Mouse (Mus musculus) spleen, adult 18-20 months (tissue): Measurements from ENCODE around the gene AI661453.

Experiments used
- DNase-seq, 2 experiments: peaks; one replicate each; pipeline ENCODE4 v3.0.0; 2022; ENCODE audit warnings: mixed read lengths in 2 of 2

The AI661453 gene

DNA sequence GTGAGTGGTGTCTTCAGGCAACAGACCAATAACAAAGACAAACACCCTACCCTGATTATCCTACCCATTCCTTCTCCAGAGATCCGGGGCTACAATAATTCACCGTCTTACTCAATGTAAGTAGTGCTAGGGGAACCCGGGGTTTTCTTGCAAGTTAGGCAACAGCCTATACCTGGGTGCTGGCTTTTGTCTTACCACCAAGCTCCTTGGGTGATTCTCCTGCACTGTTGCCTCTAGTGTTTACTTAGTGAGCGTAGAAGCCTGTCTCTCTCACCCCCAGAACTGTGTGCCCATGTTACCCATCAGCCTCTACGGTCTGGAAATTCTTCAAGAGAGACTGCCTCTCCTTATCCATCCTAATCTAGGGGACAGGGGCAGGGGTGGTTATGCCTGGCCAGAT lies 67.8 kb downstream of the AI661453 start:
- no peak for DNase-seq

- DNase-seq: peak; percentile 85 to 88
Observed at GRCm38 (mm10) chr17:47504941-47505346, 68.5 kb downstream of the AI661453 start, which contains the start of gene Ccnd3. Gene Ccnd3 (plus strand): TSS chr17:47505051.

- DNase-seq: peak in 1 of 2 experiments; percentile 10
Observed at GRCm38 (mm10) chr17:47505566-47505965, 69.2 kb downstream of the AI661453 start.

- no peak for DNase-seq
Observed at GRCm38 (mm10) chr17:47506042-47506441, 69.6 kb downstream of the AI661453 start.

DNA sequence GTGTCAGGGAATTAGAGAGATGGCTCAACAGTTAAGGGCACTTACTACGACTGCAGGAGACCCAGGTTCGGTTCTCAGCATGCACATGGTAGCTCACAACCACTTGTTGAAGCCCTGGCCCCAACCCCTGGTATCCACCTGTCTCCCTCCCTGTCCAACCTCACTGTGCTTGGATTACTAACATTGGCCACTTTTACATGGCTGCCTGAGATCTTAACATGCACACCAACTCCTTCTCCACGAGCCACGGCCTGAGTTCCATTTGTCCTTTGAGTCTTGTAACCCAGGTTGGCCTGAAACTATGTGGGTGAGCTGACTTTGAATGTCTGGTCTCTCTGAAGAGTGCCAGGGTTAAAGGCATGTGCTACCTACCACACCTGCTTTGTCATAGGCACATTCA lies 70.3 kb downstream of the AI661453 start:
- DNase-seq: no peak

- no peak for DNase-seq
Observed at GRCm38 (mm10) chr17:47507523-47507922, 71.1 kb downstream of the AI661453 start.

- peak; percentile 95 to 98 for DNase-seq
Observed at GRCm38 (mm10) chr17:47508012-47508608, 71.7 kb downstream of the AI661453 start.

DNA sequence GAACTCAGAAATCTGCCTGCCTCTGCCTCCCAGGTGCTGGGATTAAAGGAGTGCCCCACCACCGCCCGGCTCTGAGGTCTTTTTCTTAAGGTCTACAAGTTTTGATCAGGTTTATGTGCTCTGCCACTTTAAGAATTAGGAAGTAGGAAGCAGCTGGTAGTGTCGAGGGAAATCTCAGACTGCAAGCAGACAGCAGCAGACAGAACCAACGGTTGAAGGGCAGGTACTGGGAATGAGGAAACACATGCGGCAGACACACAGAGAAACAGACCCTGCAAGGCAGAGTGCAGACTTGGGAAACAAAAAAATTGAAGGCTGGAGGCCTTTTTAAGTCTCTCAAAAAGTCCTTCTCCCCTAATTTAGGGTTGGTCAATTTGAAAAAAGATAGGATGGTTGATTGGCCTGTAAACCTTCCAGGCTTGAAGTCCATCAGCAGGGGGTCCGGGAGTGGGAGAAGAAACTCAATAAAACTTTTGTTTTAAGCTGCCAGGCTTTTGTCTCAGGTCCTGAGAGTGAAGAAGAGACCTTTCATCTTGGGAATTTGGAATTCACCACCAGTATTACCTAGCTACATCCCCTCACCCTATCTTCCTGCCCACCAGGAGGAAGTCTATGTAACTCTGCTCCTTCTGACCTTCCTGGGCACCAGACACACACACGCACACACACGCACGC lies 72.8 kb downstream of the AI661453 start:
- peak in 1 of 2 experiments; percentile 44 for DNase-seq

DNA sequence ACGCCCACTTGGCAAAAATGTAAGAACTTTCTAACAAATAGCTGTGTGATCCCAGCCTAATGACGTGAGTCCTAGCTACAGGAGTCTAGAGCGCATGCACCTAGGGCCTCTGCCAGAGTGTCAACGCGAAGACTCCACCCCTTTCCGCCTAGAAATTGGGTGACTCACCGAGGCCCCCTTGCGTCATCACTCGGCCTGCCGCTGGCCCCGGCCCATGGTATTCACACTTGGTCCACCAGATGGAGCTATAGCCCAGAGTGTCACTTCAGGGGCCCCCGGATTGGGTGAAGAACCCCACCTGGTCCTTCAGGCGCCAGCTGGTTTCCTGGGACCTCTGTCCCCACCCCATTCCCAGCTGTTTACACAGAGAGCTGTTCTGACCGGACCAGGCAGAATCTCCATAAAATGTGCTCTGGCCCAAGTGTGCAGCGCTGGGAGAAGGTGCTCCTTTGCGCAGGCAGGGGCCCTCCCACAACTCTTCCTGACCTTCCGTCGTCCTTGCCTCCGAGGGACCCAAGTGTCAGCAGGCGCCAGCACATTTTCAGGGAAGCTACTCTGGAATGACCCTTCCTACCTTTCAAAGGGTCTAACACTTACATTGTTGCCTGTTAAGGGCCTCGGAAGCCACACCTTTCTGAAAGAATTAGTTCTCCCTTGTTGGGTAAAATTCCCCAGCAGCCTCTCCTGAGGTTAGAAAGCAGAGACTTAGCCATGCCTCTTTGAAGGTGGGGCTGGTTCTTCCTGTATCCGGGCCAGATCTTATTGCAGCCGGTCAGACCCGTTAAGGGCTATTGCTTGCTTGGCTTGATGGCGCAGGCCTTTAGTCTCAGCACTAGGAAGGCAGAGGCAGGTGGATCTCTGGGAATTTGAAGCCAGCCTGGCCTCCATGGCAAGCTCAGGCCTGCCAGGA lies 75.0 kb downstream of the AI661453 start:
- peak; percentile 93 to 97 for DNase-seq

GRCm38 (mm10) chr17:47512956-47513775 lies 76.8 kb downstream of the AI661453 start:
- no peak for DNase-seq

GRCm38 (mm10) chr17:47515180-47515844 lies 78.9 kb downstream of the AI661453 start:
- DNase-seq: no peak

DNA sequence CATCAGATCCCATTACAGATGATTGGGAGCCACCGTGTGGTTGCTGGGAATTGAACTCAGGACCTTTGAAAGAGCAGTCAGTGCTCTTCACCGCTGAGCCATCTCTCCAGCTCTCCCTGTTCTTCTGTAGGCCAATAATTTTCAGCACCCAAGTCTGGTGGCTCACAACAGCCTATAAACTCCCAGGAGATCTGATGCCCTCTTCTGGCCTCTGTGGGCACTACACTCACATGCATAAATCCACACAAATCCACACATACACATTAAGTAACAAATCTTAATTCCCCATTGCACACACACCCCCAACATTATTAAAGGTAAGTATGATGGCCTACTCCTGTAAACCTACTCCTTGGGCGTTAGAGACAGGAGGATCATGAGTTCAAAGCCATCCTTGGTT lies 79.8 kb downstream of the AI661453 start:
- DNase-seq: no peak

DNA sequence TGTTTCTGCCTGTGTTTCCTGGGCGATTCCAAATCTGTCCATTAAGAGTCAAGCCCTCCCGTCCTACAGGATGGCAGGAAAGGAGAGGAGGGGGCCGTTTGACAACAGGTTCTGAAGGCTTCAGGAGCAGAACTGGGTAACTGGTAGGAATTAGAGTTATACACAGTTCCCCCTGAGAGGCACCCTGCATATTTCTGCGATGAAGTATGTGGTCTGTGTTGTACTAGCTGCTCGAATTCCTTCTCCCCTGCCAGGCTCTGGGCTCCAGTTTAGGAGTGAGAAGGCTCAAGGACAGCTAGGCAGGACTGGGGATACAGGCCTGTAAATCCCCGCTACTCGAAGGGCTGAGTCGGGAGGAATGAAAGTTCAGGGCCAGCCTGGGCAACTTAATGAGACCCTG lies 81.8 kb downstream of the AI661453 start:
- no peak for DNase-seq
